Mouse (Mus musculus): Measurements from ENCODE around the gene Cfap20. TPM values are rescaled to one million over a fixed set of nuclear protein-coding genes. Genes with fewer than 3 reads are reported as not detected.
"Not testable (repeated sequence)": the region's sequence is repeated elsewhere in the genome, so short reads cannot be mapped to it uniquely, and the experiment has no call there.

The Cfap20 gene
- polyA plus RNA-seq, 1 experiment from 2014 or later = 149 TPM

DNA sequence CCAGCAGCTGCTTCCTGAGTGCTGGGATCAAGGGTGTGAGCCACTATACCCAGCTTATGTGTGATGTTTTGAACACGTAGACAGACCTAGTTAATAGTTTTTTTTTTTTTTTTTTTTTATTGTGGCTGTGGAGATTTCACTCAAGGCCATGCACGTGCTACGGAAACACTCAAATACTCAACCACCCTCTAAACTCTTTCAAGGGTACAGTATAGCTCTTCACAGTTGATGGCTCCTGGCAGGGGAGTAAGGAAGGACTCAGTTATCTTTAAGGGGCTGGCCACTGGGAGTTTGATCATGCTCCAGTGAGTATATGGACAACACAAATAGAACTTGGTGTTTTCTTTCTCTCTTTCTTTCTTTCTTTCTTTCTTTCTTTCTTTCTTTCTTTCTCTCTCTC is 50.2 kb downstream of the Cfap20 start:
- no peak overlapping the region for H3K27ac ChIP-seq (ENCODE audit: low read length)
- no peak overlapping the region for H3K4me3 ChIP-seq (ENCODE audit: low read length)
- no peak overlapping the region for H3K4me2 ChIP-seq (ENCODE audit: low read depth, low read length)
- 0 out of 2 replicates have a peak, but pooled peaks cover 2% of the 10 kb centered on the region for H3K9me3 ChIP-seq (ENCODE audit: control insufficient read depth, low read length)
- peak; percentile 26; the same call in 1 of the 2 replicates for ATAC-seq (ENCODE audit: low read depth)
- WGBS = 56% methylated on average over 3 of the region's 3 CpGs
- no peaks in the 10 kb centered on the region for H3K27me3 ChIP-seq (ENCODE audit: control insufficient read depth, insufficient read depth, low read depth, low read length)
- H3K36me3 ChIP-seq (ENCODE audit: control insufficient read depth, insufficient read depth, low read length) = no peaks in the 10 kb centered on the region
- no peak overlapping the region for H3K9ac ChIP-seq (ENCODE audit: low read length)
- no peaks in the 10 kb centered on the region for H3K4me1 ChIP-seq (replicated peaks; ENCODE audit: control insufficient read depth, insufficient read depth, low read length)

- Histone ChIP-seq H3K27me3 (ENCODE audit: control insufficient read depth, insufficient read depth, low read depth, low read length) (no peaks in the 10 kb centered on the region), H3K27ac (ENCODE audit: low read length) (no peak overlapping the region), H3K4me3 (ENCODE audit: low read length) (no peak overlapping the region), H3K4me1 (replicated peaks; ENCODE audit: control insufficient read depth, insufficient read depth, low read length) (peaks cover 16% of the 10 kb centered on the region), H3K9ac (ENCODE audit: low read length) (no peak overlapping the region), H3K9me3 (ENCODE audit: control insufficient read depth, low read length) (0 out of 2 replicates have a peak, but pooled peaks cover 2% of the 10 kb centered on the region), H3K36me3 (ENCODE audit: control insufficient read depth, insufficient read depth, low read length) (no peaks in the 10 kb centered on the region), H3K4me2 (ENCODE audit: low read depth, low read length) (no peak overlapping the region)
- no peak for ATAC-seq (ENCODE audit: low read depth)
- 71% methylated on average over 3 of the region's 3 CpGs for WGBS
These were observed 53.1 kb downstream of the Cfap20 start for GRCm38 (mm10) chr8:95381595-95381994.

DNA sequence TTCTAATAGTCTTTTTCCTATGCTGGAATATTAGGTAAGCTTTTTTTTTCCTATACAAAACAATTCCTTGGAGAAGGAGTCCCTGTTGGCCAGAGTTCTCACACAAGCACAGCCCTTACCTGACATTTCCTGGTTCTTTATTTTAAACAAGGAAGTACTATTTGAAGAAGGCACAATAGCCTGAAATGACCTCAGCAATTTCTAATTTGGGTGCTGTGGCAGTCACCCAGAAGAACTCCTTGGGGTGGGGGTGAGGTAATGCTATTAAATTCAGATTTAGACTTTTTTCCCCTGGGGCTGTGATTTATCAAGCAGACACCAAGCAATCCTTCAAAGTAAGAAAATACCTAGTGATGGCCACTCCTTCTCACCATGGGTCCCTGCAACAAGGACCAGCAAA is 53.7 kb downstream of the Cfap20 start:
- no peak overlapping the region for H3K4me2 ChIP-seq (ENCODE audit: low read depth, low read length)
- H3K9me3 ChIP-seq (ENCODE audit: control insufficient read depth, low read length) = 0 out of 2 replicates have a peak, but pooled peaks cover 2% of the 10 kb centered on the region
- H3K9ac ChIP-seq (ENCODE audit: low read length) = no peak overlapping the region
- no peaks in the 10 kb centered on the region for H3K27me3 ChIP-seq (ENCODE audit: control insufficient read depth, insufficient read depth, low read depth, low read length)
- ATAC-seq (ENCODE audit: low read depth) = no peak
- H3K27ac ChIP-seq (ENCODE audit: low read length) = no peak overlapping the region
- peaks cover 16% of the 10 kb centered on the region for H3K4me1 ChIP-seq (replicated peaks; ENCODE audit: control insufficient read depth, insufficient read depth, low read length)
- H3K36me3 ChIP-seq (ENCODE audit: control insufficient read depth, insufficient read depth, low read length) = no peaks in the 10 kb centered on the region
- no peak overlapping the region for H3K4me3 ChIP-seq (ENCODE audit: low read length)

DNA sequence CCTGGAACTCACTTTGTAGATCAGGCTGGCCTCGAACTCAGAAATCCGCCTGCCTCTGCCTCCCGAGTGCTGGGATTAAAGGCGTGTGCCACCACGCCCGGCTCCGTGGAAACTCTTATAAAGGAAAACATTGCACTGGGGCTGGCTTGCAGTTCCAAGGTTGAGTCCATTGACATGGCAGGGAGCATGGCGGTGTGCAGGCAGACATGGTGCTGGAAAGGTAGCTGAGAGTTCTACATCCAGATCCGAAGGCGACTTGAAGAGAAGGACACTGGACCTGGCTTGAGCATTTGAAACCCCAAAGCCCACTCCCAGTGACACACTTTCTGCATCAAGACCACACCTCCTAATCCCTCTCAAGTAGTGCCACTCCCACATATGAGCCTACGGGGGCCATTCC is 55.7 kb downstream of the Cfap20 start:
- not testable (repeated sequence) for H3K27ac ChIP-seq (ENCODE audit: low read length)

GRCm38 (mm10) chr8:95377863-95378291 is 56.8 kb downstream of the Cfap20 start:
- Histone ChIP-seq H3K9ac (ENCODE audit: low read length) (0 out of 2 replicates have a peak overlapping the region, but pooled peaks have one; percentile 2), H3K27ac (ENCODE audit: low read length) (peak overlapping the region; percentile 89), H3K27me3 (ENCODE audit: control insufficient read depth, insufficient read depth, low read depth, low read length) (no peaks in the 10 kb centered on the region), H3K4me2 (ENCODE audit: low read depth, low read length) (peak overlapping the region; percentile 34), H3K9me3 (ENCODE audit: control insufficient read depth, low read length) (no peaks in the 10 kb centered on the region), H3K4me3 (ENCODE audit: low read length) (no peak overlapping the region), H3K36me3 (ENCODE audit: control insufficient read depth, insufficient read depth, low read length) (no peaks in the 10 kb centered on the region), H3K4me1 (replicated peaks; ENCODE audit: control insufficient read depth, insufficient read depth, low read length) (peaks cover 16% of the 10 kb centered on the region)
- whole genome bisulfite sequencing = 7% methylated on average over 7 of the region's 7 CpGs
- peak; percentile 86 for ATAC-seq (ENCODE audit: low read depth)

More for the DNA sequence above, 55.7 kb downstream of the Cfap20 start:
- H3K9me3 ChIP-seq (ENCODE audit: control insufficient read depth, low read length); H3K27me3 ChIP-seq (ENCODE audit: control insufficient read depth, insufficient read depth, low read depth, low read length); H3K4me2 ChIP-seq (ENCODE audit: low read depth, low read length); H3K4me3 ChIP-seq (ENCODE audit: low read length); ATAC-seq (ENCODE audit: low read depth); H3K36me3 ChIP-seq (ENCODE audit: control insufficient read depth, insufficient read depth, low read length); H3K9ac ChIP-seq (ENCODE audit: low read length): not testable (repeated sequence)
- peaks cover 16% of the 10 kb centered on the region for H3K4me1 ChIP-seq (replicated peaks; ENCODE audit: control insufficient read depth, insufficient read depth, low read length)
- WGBS = 91% methylated on average over 11 of the region's 11 CpGs

GRCm38 (mm10) chr8:95377101-95377500 is 57.6 kb downstream of the Cfap20 start:
- H3K9me3 ChIP-seq (ENCODE audit: control insufficient read depth, low read length) = no peaks in the 10 kb centered on the region
- H3K4me3 ChIP-seq (ENCODE audit: low read length) = no peak overlapping the region
- WGBS = 46% methylated on average over 4 of the region's 4 CpGs
- H3K36me3 ChIP-seq (ENCODE audit: control insufficient read depth, insufficient read depth, low read length) = peaks cover 2% of the 10 kb centered on the region
- H3K27ac ChIP-seq (ENCODE audit: low read length) = peak overlapping the region; percentile 89
- no peak overlapping the region for H3K4me2 ChIP-seq (ENCODE audit: low read depth, low read length)
- ATAC-seq (ENCODE audit: low read depth) = no peak
- no peaks in the 10 kb centered on the region for H3K27me3 ChIP-seq (ENCODE audit: control insufficient read depth, insufficient read depth, low read depth, low read length)
- H3K4me1 ChIP-seq (replicated peaks; ENCODE audit: control insufficient read depth, insufficient read depth, low read length) = peaks cover 16% of the 10 kb centered on the region
- no peak overlapping the region for H3K9ac ChIP-seq (ENCODE audit: low read length)

- no peak for ATAC-seq (ENCODE audit: low read depth)
- no peaks in the 10 kb centered on the region for H3K27me3 ChIP-seq (ENCODE audit: control insufficient read depth, insufficient read depth, low read depth, low read length)
- no peak overlapping the region for H3K9ac ChIP-seq (ENCODE audit: low read length)
- 73% methylated on average over 12 of the region's 12 CpGs for WGBS
- no peak overlapping the region for H3K27ac ChIP-seq (ENCODE audit: low read length)
- H3K4me3 ChIP-seq (ENCODE audit: low read length) = no peak overlapping the region
- H3K36me3 ChIP-seq (ENCODE audit: control insufficient read depth, insufficient read depth, low read length) = peaks cover 4% of the 10 kb centered on the region
- H3K4me1 ChIP-seq (replicated peaks; ENCODE audit: control insufficient read depth, insufficient read depth, low read length) = peaks cover 16% of the 10 kb centered on the region
- H3K4me2 ChIP-seq (ENCODE audit: low read depth, low read length) = no peak overlapping the region
- no peaks in the 10 kb centered on the region for H3K9me3 ChIP-seq (ENCODE audit: control insufficient read depth, low read length)
These were observed 58.2 kb downstream of the Cfap20 start for GRCm38 (mm10) chr8:95376309-95376999.

DNA sequence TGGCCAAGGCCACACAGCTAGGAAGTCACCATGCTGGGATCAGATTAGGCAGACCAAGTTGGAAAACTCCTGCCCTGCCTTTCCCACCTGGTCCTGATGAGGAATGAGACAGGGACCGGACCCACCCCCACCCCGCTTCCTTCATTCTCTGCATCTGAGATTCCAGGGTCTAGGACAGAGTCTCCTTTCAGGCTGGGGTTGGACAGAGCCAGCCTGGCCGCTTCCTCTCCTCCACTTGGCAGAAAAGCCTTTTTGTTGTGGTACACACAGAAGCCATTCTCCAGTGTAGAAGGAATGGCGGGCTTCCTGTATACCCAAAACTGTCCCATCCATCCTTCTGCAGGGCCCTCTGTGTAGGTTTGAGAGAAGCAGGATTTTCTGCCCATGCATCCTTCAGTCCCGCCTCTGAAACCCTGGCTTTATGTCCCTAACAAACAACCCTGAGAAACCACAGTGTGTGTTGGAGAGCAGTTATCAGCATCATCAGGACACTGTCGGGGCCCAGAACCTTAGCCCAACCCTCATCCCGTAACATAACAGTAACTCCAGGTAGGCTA is 59.2 kb downstream of the Cfap20 start:
- no peak for ATAC-seq (ENCODE audit: low read depth)
- no peaks in the 10 kb centered on the region for H3K9me3 ChIP-seq (ENCODE audit: control insufficient read depth, low read length)
- H3K4me1 ChIP-seq (replicated peaks; ENCODE audit: control insufficient read depth, insufficient read depth, low read length) = peaks cover 16% of the 10 kb centered on the region
- 78% methylated on average over 7 of the region's 7 CpGs for WGBS
- H3K4me2 ChIP-seq (ENCODE audit: low read depth, low read length) = no peak overlapping the region
- no peak overlapping the region for H3K4me3 ChIP-seq (ENCODE audit: low read length)
- H3K36me3 ChIP-seq (ENCODE audit: control insufficient read depth, insufficient read depth, low read length) = peaks cover 6% of the 10 kb centered on the region
- H3K27ac ChIP-seq (ENCODE audit: low read length) = no peak overlapping the region
- no peaks in the 10 kb centered on the region for H3K27me3 ChIP-seq (ENCODE audit: control insufficient read depth, insufficient read depth, low read depth, low read length)
- no peak overlapping the region for H3K9ac ChIP-seq (ENCODE audit: low read length)

DNA sequence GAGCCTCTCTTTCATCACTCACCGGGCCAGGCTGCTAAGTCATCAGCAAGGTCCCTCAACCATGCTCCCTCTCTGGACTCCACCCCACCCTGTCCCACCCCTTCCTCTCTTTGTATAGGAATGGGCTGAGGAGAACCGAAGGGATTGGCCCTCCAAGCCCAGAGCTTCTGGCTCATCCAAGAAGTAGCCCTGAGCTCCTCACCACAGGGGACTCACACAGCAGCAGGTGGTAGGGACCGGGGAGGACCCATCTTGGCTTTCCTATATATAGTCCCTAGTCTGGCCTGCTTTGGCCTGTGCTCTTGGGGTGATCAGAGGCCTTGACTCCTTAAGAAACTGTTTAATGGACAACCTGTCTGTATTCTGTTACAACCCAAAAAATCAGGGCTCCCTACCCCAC is 60.2 kb downstream of the Cfap20 start:
- Histone ChIP-seq H3K4me2 (ENCODE audit: low read depth, low read length) (no peak overlapping the region), H3K4me3 (ENCODE audit: low read length) (no peak overlapping the region), H3K9me3 (ENCODE audit: control insufficient read depth, low read length) (no peaks in the 10 kb centered on the region), H3K27me3 (ENCODE audit: control insufficient read depth, insufficient read depth, low read depth, low read length) (no peaks in the 10 kb centered on the region), H3K36me3 (ENCODE audit: control insufficient read depth, insufficient read depth, low read length) (peaks cover 6% of the 10 kb centered on the region), H3K9ac (ENCODE audit: low read length) (no peak overlapping the region), H3K27ac (ENCODE audit: low read length) (no peak overlapping the region), H3K4me1 (replicated peaks; ENCODE audit: control insufficient read depth, insufficient read depth, low read length) (peaks cover 20% of the 10 kb centered on the region)
- WGBS = 83% methylated on average over 3 of the region's 3 CpGs
- no peak for ATAC-seq (ENCODE audit: low read depth)

Measured in lung, embryonic 16.5 days (tissue).